Mouse (Mus musculus): Measurements from ENCODE around the gene Cpsf6. TPM values are rescaled to one million over a fixed set of nuclear protein-coding genes. Genes with fewer than 3 reads are reported as not detected.

Gene Cpsf6
- total RNA-seq (2023) = 93.1 TPM

DNA sequence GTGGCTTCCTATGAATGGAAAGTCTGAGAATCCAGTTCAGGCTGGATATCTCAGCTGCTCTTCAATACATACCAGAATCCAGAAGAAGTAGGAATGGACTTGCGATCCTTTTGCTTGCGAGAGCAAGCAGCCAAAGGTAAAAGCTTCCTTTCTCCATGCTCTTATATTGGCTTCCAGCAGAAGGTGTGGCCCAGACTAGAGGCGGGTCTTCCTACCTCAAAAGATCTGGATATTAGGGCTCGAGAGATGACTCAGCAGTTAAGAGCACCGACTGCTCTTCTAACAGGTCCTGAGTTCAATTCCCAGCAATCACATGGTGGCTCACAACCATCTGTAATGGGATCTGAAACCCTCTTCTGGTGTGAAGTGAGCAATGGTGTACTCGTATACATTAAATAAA is at the start of gene Cpsf6:
Gene Cpsf6 (minus strand): TSS at position 108 of the 400 bp plus-strand sequence.

Other genes with a start within 250 kb of the Cpsf6 start
- gene Frs2, start 231.5 kb downstream of the Cpsf6 start, total RNA-seq (2023) = 26.1 TPM
- 98.7 TPM for gene Yeats4, start 155.5 kb downstream of the Cpsf6 start, total RNA-seq (2023)
- not detected for gene 9530003J23Rik, start 141.3 kb downstream of the Cpsf6 start, total RNA-seq (2023)
- gene Lyz2, start 97.7 kb downstream of the Cpsf6 start, total RNA-seq (2023) = 48.6 TPM
- 7.5 TPM for gene Lyz1, start 87.1 kb downstream of the Cpsf6 start, total RNA-seq (2023)
- 13.0 TPM for gene Cpm, start 249.5 kb upstream of the Cpsf6 start, total RNA-seq (2023)

All from CD8-positive naive resting alpha-beta T cell, adult 57 days (primary cell).